Mouse (Mus musculus): ENCODE data around the gene Zfp747. TPM values are rescaled to one million over a fixed set of nuclear protein-coding genes. Genes with fewer than 3 reads are reported as not detected.

Zfp747 gene
- polyA plus RNA-seq, 1 experiment = 1.0 TPM

- no peak for TF ChIP-seq POLR2A (IDR thresholded peaks at IDR 0.05; ENCODE audit: control insufficient read depth, low read depth, low read length)
- no peak for TF ChIP-seq CTCF (IDR thresholded peaks at IDR 0.05; ENCODE audit: control insufficient read depth, insufficient read depth, insufficient replicate concordance, low read depth, low read length)
- Histone ChIP-seq H3K27me3 (ENCODE audit: control insufficient read depth, insufficient read depth, low read length) (no peaks in the 10 kb centered on the region), H3K27ac (ENCODE audit: control insufficient read depth, insufficient read depth, low read depth, low read length) (no peak overlapping the region), H3K4me1 (ENCODE audit: control insufficient read depth, insufficient read depth, low read length) (no peaks in the 10 kb centered on the region), H3K36me3 (ENCODE audit: control insufficient read depth, insufficient read depth, low read length) (no peaks in the 10 kb centered on the region), H3K4me3 (ENCODE audit: control insufficient read depth, low read depth, low read length) (no peak overlapping the region)
These were observed 50.3 kb downstream of the Zfp747 start for GRCm38 (mm10) chr7:127325550-127325949.

GRCm38 (mm10) chr7:127324944-127325343 is 50.9 kb downstream of the Zfp747 start:
- Histone ChIP-seq H3K4me1 (ENCODE audit: control insufficient read depth, insufficient read depth, low read length) (no peaks in the 10 kb centered on the region), H3K27ac (ENCODE audit: control insufficient read depth, insufficient read depth, low read depth, low read length) (no peak overlapping the region)

More at GRCm38 (mm10) chr7:127324944-127325343, 50.9 kb downstream of the Zfp747 start:
- no peak overlapping the region for H3K4me3 ChIP-seq (ENCODE audit: control insufficient read depth, low read depth, low read length)
- no peaks in the 10 kb centered on the region for H3K36me3 ChIP-seq (ENCODE audit: control insufficient read depth, insufficient read depth, low read length)
- H3K27me3 ChIP-seq (ENCODE audit: control insufficient read depth, insufficient read depth, low read length) = no peaks in the 10 kb centered on the region
- TF ChIP-seq CTCF (IDR thresholded peaks at IDR 0.05; ENCODE audit: control insufficient read depth, insufficient read depth, insufficient replicate concordance, low read depth, low read length) = no peak
- no peak for TF ChIP-seq POLR2A (IDR thresholded peaks at IDR 0.05; ENCODE audit: control insufficient read depth, low read depth, low read length)

Other genes starting within 250 kb of the Zfp747 start
- gene Spn, start 238.2 kb downstream of the Zfp747 start, polyA plus RNA-seq (2012; rRNA removed) = 0.09 and 0.10 TPM in 2 replicates
- gene Cd2bp2, start 180.0 kb downstream of the Zfp747 start, polyA plus RNA-seq (2012; rRNA removed) = 19.6 and 27.8 TPM in 2 replicates
- gene Tbc1d10b, start 167.6 kb downstream of the Zfp747 start, polyA plus RNA-seq (2012; rRNA removed) = 5.1 and 6.3 TPM in 2 replicates
- 1.3 and 1.4 TPM in 2 replicates for gene Mylpf, start 167.2 kb downstream of the Zfp747 start, polyA plus RNA-seq (2012; rRNA removed)
- gene Zfp553, start 143.0 kb downstream of the Zfp747 start, polyA plus RNA-seq (2012; rRNA removed) = 3.4 and 3.7 TPM in 2 replicates
- 2.8 and 3.2 TPM in 2 replicates for gene Sept1, start 142.9 kb downstream of the Zfp747 start, polyA plus RNA-seq (2012; rRNA removed)
- gene Zfp771, start 131.8 kb downstream of the Zfp747 start, polyA plus RNA-seq (2012; rRNA removed) = 41.0 and 48.4 TPM in 2 replicates
- gene Dctpp1, start 115.3 kb downstream of the Zfp747 start, polyA plus RNA-seq (2012; rRNA removed) = 22.2 and 23.7 TPM in 2 replicates
- 79.1 and 84.0 TPM in 2 replicates for gene Sephs2, start 102.0 kb downstream of the Zfp747 start, polyA plus RNA-seq (2012; rRNA removed)
- 0.79 and 0.93 TPM in 2 replicates for gene Itgal, start 79.8 kb downstream of the Zfp747 start, polyA plus RNA-seq (2012; rRNA removed)
- 42.7 and 45.0 TPM in 2 replicates for gene Zfp768, start 30.5 kb downstream of the Zfp747 start, polyA plus RNA-seq (2012; rRNA removed)
- 0.32 and 0.37 TPM in 2 replicates for gene 9130019O22Rik, start 11.1 kb upstream of the Zfp747 start, polyA plus RNA-seq (2012; rRNA removed)
- 6.2 and 6.7 TPM in 2 replicates for gene E430018J23Rik, start 17.6 kb upstream of the Zfp747 start, polyA plus RNA-seq (2012; rRNA removed)
- 0.30 and 0.31 TPM in 2 replicates for gene Zfp764, start 30.8 kb upstream of the Zfp747 start, polyA plus RNA-seq (2012; rRNA removed)
- 18.6 and 30.1 TPM in 2 replicates for gene Zfp688, start 46.0 kb upstream of the Zfp747 start, polyA plus RNA-seq (2012; rRNA removed)
- gene Zfp689, start 73.1 kb upstream of the Zfp747 start, polyA plus RNA-seq (2012; rRNA removed) = 11.2 and 12.7 TPM in 2 replicates
- 55.4 and 58.4 TPM in 2 replicates for gene Prr14, start 83.6 kb upstream of the Zfp747 start, polyA plus RNA-seq (2012; rRNA removed)
- gene Fbrs, start 103.1 kb upstream of the Zfp747 start, polyA plus RNA-seq (2012; rRNA removed) = 42.8 and 44.8 TPM in 2 replicates
- gene Srcap, start 135.9 kb upstream of the Zfp747 start, polyA plus RNA-seq (2012; rRNA removed) = 13.7 and 20.0 TPM in 2 replicates
- 6.1 and 6.6 TPM in 2 replicates for gene Gm42715, start 143.5 kb upstream of the Zfp747 start, polyA plus RNA-seq (2012; rRNA removed)
- gene Tmem265, start 185.3 kb upstream of the Zfp747 start, polyA plus RNA-seq (2012; rRNA removed) = 4.3 and 4.5 TPM in 2 replicates
- 1,776 and 1,820 TPM in 2 replicates for gene Phkg2, start 197.3 kb upstream of the Zfp747 start, polyA plus RNA-seq (2012; rRNA removed)
- 200 and 220 TPM in 2 replicates for gene Ccdc189, start 212.5 kb upstream of the Zfp747 start, polyA plus RNA-seq (2012; rRNA removed)
- gene Rnf40, start 212.7 kb upstream of the Zfp747 start, polyA plus RNA-seq (2012; rRNA removed) = 56.5 and 63.5 TPM in 2 replicates
- 10.4 and 14.9 TPM in 2 replicates for gene Zfp629, start 239.7 kb upstream of the Zfp747 start, polyA plus RNA-seq (2012; rRNA removed)

All from testis, adult 2 months (tissue).